Mouse (Mus musculus): ENCODE measurements around the gene Tomm20. TPM values are rescaled to one million over a fixed set of nuclear protein-coding genes. Genes with fewer than 3 reads are reported as not detected.
"Not testable (repeated sequence)": the region's sequence is repeated elsewhere in the genome, so short reads cannot be mapped to it uniquely, and the experiment has no call there.

Tomm20 gene
- polyA plus RNA-seq, 1 experiment = 79.4 TPM

DNA sequence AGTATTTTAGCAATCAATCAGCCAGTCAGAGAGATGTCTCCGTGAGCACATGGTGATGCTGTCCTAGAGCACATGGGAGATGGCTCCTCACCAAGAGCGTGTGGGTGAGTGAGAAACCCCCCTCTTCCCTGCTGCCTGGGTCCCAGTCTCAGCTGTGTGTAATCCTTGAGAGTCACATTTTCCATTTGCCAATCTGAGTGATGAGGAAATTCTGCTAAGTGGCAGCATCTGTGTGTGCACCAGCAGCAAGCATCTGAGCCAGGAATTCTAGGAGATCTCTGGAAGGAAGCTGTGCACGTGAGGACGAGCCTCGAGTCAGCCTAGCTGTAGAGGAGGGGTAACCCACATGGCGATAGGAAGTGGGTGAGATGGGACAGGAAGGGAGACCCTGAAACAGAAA, 50.5 kb downstream of the Tomm20 start:
- no peak for TF ChIP-seq CTCF (IDR thresholded peaks at IDR 0.05; ENCODE audit: low read depth, low read length)
- TF ChIP-seq POLR2A (IDR thresholded peaks at IDR 0.05; ENCODE audit: borderline replicate concordance, low read depth, low read length) = no peak
- no peak overlapping the region for H3K27ac ChIP-seq (ENCODE audit: insufficient read depth, low read depth, low read length)
- peaks cover 19% of the 10 kb centered on the region for H3K4me1 ChIP-seq (ENCODE audit: control insufficient read depth, insufficient read depth, low read length)
- no peak overlapping the region for H3K4me3 ChIP-seq (ENCODE audit: insufficient read depth, low read length)

DNA sequence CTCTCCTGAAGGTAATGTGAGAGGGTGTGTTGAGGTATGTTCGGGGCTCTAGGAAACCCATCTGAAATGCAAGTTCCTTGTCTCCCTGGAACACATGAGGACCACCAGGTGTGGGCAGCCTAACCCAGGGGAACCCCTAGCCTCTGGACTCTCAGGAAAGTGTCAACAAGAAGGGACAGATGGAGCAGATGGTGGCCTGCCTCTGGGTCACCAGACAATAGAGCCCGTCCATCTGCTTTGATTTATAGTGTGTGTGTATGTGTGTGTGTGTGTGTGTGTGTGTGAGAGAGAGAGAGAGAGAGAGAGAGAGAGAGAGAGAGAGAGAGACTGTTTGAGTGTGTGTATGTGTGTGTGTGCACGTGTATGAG, 58.0 kb downstream of the Tomm20 start:
- TF ChIP-seq CTCF (IDR thresholded peaks at IDR 0.05; ENCODE audit: low read depth, low read length) (no peak), POLR2A (IDR thresholded peaks at IDR 0.05; ENCODE audit: borderline replicate concordance, low read depth, low read length) (no peak)
- no peak overlapping the region for H3K4me3 ChIP-seq (ENCODE audit: insufficient read depth, low read length)
- H3K4me1 ChIP-seq (ENCODE audit: control insufficient read depth, insufficient read depth, low read length) = peaks cover 46% of the 10 kb centered on the region
- 0 out of 2 replicates have a peak overlapping the region, but pooled peaks have one; percentile 7 for H3K27ac ChIP-seq (ENCODE audit: insufficient read depth, low read depth, low read length)

DNA sequence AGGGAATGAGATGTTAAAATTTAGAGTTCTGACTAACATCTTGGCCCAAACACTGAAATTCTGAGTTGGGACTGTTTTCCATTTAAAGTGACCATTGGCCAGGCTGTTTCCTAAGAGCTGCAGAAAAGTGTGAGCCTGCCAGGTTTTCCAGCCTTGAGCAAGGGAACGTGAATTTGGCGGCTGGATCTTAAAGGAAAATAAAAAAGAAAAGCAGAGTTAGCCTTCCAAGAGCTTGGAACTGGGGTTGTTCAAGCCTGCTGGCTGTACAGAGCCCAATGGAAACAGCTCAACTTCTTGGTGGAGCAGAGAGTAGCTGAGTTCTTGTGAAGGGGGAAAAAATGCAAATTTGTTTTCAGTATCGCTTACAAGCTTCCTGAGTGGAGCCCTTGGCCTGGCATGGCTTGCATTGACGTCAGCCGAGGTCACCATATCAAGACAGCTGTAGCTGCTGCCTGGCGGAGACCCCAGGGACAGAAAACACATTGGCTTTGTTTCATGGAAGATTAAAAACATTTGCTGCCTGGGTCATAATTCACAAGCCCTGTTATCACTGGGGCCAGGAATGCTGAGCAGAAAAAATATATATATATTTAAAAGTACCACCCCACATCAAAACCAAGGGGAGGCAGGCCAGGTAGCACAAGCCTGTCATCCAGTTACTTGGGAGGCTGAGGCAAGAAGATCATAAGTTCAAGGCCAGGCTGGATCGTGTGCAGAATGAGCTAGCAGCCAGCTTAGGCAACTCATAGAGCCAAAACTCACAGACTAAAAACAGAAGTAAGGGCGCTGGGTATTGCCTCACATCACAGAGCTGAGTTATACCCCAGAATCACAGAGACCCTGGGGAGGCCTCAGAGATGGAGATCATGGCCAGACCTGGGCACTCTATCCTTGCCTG, 58.7 kb downstream of the Tomm20 start:
- TF ChIP-seq POLR2A (IDR thresholded peaks at IDR 0.05; ENCODE audit: borderline replicate concordance, low read depth, low read length) (no peak), CTCF (IDR thresholded peaks at IDR 0.05; ENCODE audit: low read depth, low read length) (no peak)
- H3K4me3 ChIP-seq (ENCODE audit: insufficient read depth, low read length) = no peak overlapping the region
- H3K4me1 ChIP-seq (ENCODE audit: control insufficient read depth, insufficient read depth, low read length) = peaks cover 52% of the 10 kb centered on the region
- H3K27ac ChIP-seq (ENCODE audit: insufficient read depth, low read depth, low read length) = peak overlapping the region; percentile 9; the same call in 1 of the 2 replicates

DNA sequence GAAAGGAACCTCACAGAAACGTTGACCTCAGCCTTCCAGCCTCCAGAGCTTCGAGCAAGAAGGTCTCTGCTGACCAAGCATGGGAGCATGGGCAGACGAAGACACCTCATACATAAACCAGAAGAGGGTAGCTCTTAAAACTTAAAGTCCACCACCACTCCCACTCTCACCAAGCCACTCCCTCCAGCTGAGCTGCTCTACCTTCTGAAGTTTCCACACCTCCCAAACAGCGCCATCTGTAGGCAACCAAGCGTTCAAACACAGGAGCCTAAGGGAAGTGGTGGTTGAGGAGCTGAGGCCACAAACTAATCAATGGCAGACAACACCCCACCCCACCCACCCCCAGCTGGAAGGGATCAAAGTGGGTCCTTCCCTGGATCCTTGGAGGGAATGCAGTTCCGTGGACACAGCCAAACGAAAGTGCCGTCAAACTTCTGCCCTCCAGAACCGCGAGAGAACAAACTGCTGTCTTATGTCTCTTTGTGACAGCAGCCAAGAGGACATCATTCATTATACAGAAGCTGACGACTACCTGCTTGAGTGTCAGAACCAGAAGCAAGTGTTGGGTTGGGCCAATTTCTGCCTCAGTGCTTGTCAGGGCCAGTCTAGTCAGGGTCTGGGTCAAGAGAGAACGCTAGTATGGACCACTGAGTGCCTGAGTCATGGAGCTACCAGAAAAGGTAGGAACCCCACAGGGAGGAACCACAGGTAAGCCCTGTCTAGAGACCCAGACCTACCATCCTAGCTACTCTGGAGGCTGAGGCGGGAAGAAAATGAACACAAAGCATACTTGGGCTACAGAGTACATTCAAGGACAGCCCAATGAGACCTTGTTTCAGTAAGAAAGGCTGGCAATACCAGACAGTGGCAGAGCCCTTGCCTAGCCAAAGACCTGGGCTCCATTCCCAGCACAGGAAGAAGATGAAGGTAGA, 59.8 kb downstream of the Tomm20 start:
- Histone ChIP-seq H3K27ac (ENCODE audit: insufficient read depth, low read depth, low read length) (peak overlapping the region; percentile 92), H3K4me1 (ENCODE audit: control insufficient read depth, insufficient read depth, low read length) (peaks cover 64% of the 10 kb centered on the region), H3K4me3 (ENCODE audit: insufficient read depth, low read length) (no peak overlapping the region)
- TF ChIP-seq CTCF (IDR thresholded peaks at IDR 0.05; ENCODE audit: low read depth, low read length) (peak; percentile 71), POLR2A (IDR thresholded peaks at IDR 0.05; ENCODE audit: borderline replicate concordance, low read depth, low read length) (no peak)

DNA sequence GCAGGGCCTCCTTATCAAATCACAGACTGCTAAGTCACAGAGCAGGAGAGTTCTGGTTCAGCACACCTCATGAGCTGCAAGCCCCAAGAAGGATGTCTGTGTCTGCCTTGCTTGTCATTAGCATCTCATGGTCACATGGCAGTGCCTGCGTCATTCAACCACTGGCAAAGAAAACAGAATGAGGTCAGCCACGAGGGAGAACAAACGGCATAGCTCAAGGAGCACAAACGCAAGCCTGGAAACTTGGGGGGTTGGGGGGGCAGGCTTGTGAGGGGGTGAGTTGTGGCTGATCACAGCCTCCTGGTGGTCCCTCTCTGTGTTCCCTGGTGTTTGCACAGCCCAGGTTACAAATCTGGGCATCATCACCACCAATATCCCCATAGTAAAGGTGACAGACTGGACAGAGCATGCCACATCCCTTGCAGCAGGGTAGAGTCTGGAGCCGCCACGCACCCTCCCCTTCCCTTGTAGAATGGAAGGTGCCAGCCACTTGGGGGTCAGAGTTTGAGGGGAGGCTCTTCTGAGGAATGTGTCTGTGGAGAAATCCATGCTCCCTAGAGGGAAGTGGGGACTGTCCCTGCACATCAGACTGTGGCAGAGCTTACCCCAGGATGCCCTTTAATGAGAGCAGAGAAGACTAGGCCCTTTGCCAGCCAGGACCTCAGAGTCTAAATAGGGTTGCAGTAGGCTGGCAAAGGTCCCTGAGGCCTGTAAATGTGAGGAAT, 61.3 kb downstream of the Tomm20 start:
- TF ChIP-seq POLR2A (IDR thresholded peaks at IDR 0.05; ENCODE audit: borderline replicate concordance, low read depth, low read length) (no peak), CTCF (IDR thresholded peaks at IDR 0.05; ENCODE audit: low read depth, low read length) (no peak)
- peaks cover 71% of the 10 kb centered on the region for H3K4me1 ChIP-seq (ENCODE audit: control insufficient read depth, insufficient read depth, low read length)
- H3K4me3 ChIP-seq (ENCODE audit: insufficient read depth, low read length) = no peak overlapping the region
- peak overlapping the region; percentile 92 for H3K27ac ChIP-seq (ENCODE audit: insufficient read depth, low read depth, low read length)

DNA sequence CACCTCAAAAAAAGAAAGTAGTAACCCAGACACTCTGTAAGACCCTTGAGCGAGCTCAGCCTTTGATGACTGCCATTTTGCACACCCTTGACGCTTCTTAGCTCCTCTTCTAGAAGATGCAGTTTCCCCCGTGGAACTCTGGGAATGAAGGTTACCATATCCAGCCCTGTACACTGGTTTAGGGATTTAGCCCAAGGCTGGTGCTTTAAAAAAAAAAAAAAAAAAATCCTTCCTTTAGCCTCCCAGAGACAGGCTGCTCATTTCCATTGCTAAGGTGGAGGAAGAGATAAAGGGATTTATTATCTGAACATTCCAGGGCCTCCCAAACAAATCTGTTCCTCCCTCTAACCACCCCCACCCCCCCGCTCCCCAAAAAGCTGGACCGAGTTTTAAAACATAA, 61.9 kb downstream of the Tomm20 start:
- Histone ChIP-seq H3K4me1 (ENCODE audit: control insufficient read depth, insufficient read depth, low read length) (peaks cover 71% of the 10 kb centered on the region), H3K4me3 (ENCODE audit: insufficient read depth, low read length) (no peak overlapping the region), H3K27ac (ENCODE audit: insufficient read depth, low read depth, low read length) (peak overlapping the region; percentile 92)
- no peak for TF ChIP-seq POLR2A (IDR thresholded peaks at IDR 0.05; ENCODE audit: borderline replicate concordance, low read depth, low read length)

DNA sequence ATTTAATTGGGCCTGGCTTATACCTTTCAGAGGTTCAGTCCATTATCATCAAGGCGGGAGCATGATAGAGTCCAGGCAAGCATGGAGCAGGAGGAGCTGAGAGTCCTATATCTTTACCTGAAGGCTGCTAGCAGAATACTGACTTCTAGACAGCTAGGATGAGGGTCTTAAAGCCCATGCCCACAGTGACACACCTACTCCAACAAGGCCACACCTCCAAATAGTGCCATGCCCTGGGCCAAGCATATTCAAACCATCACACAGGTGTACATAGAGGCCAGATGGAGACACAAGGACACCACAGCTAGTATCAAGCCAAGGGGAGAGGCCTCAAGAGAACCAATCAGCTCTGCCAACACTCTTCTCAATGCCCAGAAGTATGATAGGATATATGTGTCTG, 63.1 kb downstream of the Tomm20 start:
- H3K4me3 ChIP-seq (ENCODE audit: insufficient read depth, low read length) = not testable (repeated sequence)
- H3K4me1 ChIP-seq (ENCODE audit: control insufficient read depth, insufficient read depth, low read length) = peaks cover 71% of the 10 kb centered on the region
- peak overlapping the region; percentile 92 for H3K27ac ChIP-seq (ENCODE audit: insufficient read depth, low read depth, low read length)

DNA sequence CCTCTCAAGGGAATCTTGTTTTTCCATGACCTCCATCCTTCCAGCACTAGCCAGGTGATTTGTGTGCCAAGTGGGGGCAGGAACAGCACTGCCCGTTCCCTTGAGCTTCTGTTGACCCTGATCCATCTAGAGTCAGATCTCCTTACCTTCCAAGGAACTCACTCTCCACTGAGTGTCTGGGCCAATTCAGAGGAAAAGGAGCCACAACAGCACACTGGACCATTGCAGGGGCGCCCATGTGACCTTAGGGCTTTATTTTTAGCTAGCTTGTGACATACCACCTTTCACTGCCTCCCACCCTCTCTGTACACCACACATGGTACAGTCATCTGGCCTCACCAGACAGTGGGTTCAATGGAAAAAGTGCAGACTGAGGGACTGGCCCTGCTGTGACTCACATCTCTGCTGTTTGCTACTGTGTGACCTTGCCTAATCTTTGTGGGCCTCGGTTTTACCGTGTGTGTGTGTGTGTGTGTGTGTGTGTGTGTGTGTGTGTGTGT, 64.0 kb downstream of the Tomm20 start:
- H3K27ac ChIP-seq (ENCODE audit: insufficient read depth, low read depth, low read length) = peak overlapping the region; percentile 92
- peaks cover 63% of the 10 kb centered on the region for H3K4me1 ChIP-seq (ENCODE audit: control insufficient read depth, insufficient read depth, low read length)
- H3K4me3 ChIP-seq (ENCODE audit: insufficient read depth, low read length) = no peak overlapping the region
- TF ChIP-seq CTCF (IDR thresholded peaks at IDR 0.05; ENCODE audit: low read depth, low read length) (no peak), POLR2A (IDR thresholded peaks at IDR 0.05; ENCODE audit: borderline replicate concordance, low read depth, low read length) (no peak)

Other genes with a start within 250 kb of the Tomm20 start
- 19.7 and 20.9 TPM in 2 replicates for gene Rbm34, start 25.2 kb upstream of the Tomm20 start, polyA plus RNA-seq (2012; ENCODE audit: insufficient read depth, insufficient read length, missing spikeins)
- 0.11 and 1.1 TPM in 2 replicates for gene Pard3, start 118.0 kb upstream of the Tomm20 start, polyA plus RNA-seq (2012; ENCODE audit: insufficient read depth, insufficient read length, missing spikeins)